Mouse (Mus musculus): ENCODE measurements around the gene Mtmr2. TPM values are rescaled to one million over a fixed set of nuclear protein-coding genes. Genes with fewer than 3 reads are reported as not detected.

Mtmr2 gene
- polyA plus RNA-seq, 1 experiment from 2014 or later: 98.9 TPM

GRCm38 (mm10) chr9:13848481-13849480 lies 100.6 kb downstream of the Mtmr2 start:
- ATAC-seq (ENCODE audit: insufficient read depth) (peak; percentile 87), DNase-seq (peak; percentile 85)
- Histone ChIP-seq H3K27me3 (ENCODE audit: insufficient read depth, low read length) (no peaks in the 10 kb centered on the region), H3K27ac (ENCODE audit: low read depth) (no peak overlapping the region), H3K36me3 (ENCODE audit: insufficient read depth) (peaks cover 23% of the 10 kb centered on the region), H3K4me3 (ENCODE audit: low read depth, low read length) (no peak overlapping the region), H3K9ac (no peak overlapping the region), H3K4me1 (ENCODE audit: insufficient read depth) (no peaks in the 10 kb centered on the region), H3K4me2 (no peak overlapping the region), H3K9me3 (ENCODE audit: low read depth, low read length) (no peaks in the 10 kb centered on the region)
- peak; percentile 79 for TF ChIP-seq CTCF (IDR thresholded peaks at IDR 0.05; ENCODE audit: low read depth)
- 71% methylated on average over 10 of the region's 10 CpGs for WGBS

- 53% methylated on average over 3 of the region's 3 CpGs for WGBS
- no peak for ATAC-seq (ENCODE audit: insufficient read depth)
- TF ChIP-seq CTCF (IDR thresholded peaks at IDR 0.05; ENCODE audit: low read depth): no peak
Observed at GRCm38 (mm10) chr9:13853876-13854275, 105.7 kb downstream of the Mtmr2 start.

More at GRCm38 (mm10) chr9:13853876-13854275, 105.7 kb downstream of the Mtmr2 start:
- Histone ChIP-seq H3K27me3 (ENCODE audit: insufficient read depth, low read length) (no peaks in the 10 kb centered on the region), H3K9ac (no peak overlapping the region), H3K36me3 (ENCODE audit: insufficient read depth) (no peaks in the 10 kb centered on the region), H3K9me3 (ENCODE audit: low read depth, low read length) (no peaks in the 10 kb centered on the region), H3K4me3 (ENCODE audit: low read depth, low read length) (no peak overlapping the region), H3K27ac (ENCODE audit: low read depth) (no peak overlapping the region), H3K4me1 (ENCODE audit: insufficient read depth) (no peaks in the 10 kb centered on the region), H3K4me2 (no peak overlapping the region)
- no peak for DNase-seq

Other genes starting within 250 kb of the Mtmr2 start
- gene Cep57, start 78.7 kb downstream of the Mtmr2 start, polyA plus RNA-seq (2014; fragmentation: Nextera tagmentation; extraction: Ambion mirVana): 57.3 and 62.1 TPM in 2 replicates
- 28.1 and 29.8 TPM in 2 replicates for gene Fam76b, start 79.3 kb downstream of the Mtmr2 start, polyA plus RNA-seq (2014; fragmentation: Nextera tagmentation; extraction: Ambion mirVana)

All from lung, embryonic 14.5 days (tissue).